Comparison of ENCODE assay signal across 10 mouse cellular contexts in the genomic region with DNA sequence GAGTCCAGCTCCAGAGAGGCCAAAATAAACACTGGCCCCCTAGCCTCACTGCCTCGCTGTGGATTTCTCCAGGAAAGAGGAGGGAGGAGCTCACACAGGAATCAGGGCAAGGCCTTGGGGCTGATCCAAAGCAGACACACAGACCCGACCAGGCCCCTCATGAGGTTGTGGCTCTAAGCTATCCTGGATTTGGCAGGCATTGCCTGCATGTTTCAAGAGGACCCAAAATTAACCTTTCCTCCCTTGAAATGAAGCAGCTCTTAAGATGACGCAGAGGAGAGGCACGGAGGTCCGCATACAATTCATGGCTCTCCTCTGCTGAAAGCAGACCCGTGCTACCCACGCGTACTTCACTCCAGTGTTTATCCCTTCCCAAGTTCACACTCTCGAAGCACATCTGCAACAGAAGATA. TPM values are rescaled to one million over a fixed set of nuclear protein-coding genes. Genes with fewer than 3 reads are reported as not detected.
DNase-seq lines count a peak whose midpoint lies in the region; ATAC-seq and TF ChIP-seq lines count a peak whose summit lies in the region.
"Had no signal": no experiment of that assay in that cellular context is flagged by ENCODE, and none has a peak within 500 bp of the region (broad histone marks: within the 10 kb centered on the region; RNA-seq: fewer than 3 reads in every experiment).

No protein-coding gene starts in this region.

- no peak for ATAC-seq in liver, postnatal 0 days
- peak; percentile 86 for ATAC-seq in heart, embryonic 14.5 days (ENCODE audit: insufficient number of reproducible peaks, insufficient read depth, low FRiP score, low read depth)

- WGBS in liver, postnatal 0 days (ENCODE audit: insufficient replicate concordance), result 46% methylated on average over 9 of the region's 9 CpGs
- 21% methylated on average over 9 of the region's 9 CpGs for WGBS in heart, embryonic 14.5 days

- intact Hi-C loops in left cerebral cortex, adult 2 months (cut with DNase I), result no loop called here

- no peak overlapping the region for H3K9ac ChIP-seq in liver, postnatal 0 days (replicated peaks)
- H3K9ac ChIP-seq in heart, embryonic 14.5 days (ENCODE audit: low read length), result peak overlapping the region; percentile 16; the same call in 1 of the 2 replicates
- H3K9ac ChIP-seq: liver, embryonic 13.5 days had no signal

- no peak overlapping the region for H3K27ac ChIP-seq in liver, postnatal 0 days (ENCODE audit: low read depth)
- H3K27ac ChIP-seq in heart, embryonic 14.5 days (replicated peaks in 1 of 2; ENCODE audit: control insufficient read depth in 1 of 2, insufficient read depth in 1 of 2, low read depth in 2 of 2, low read length in 2 of 2), result peak overlapping the region; percentile 29 to 82
- H3K27ac ChIP-seq in left cerebral cortex, adult 2 months, result no peak overlapping the region
- H3K27ac ChIP-seq: liver, embryonic 13.5 days had no signal

- H3K36me3 ChIP-seq in liver, postnatal 0 days (replicated peaks; ENCODE audit: insufficient read depth, low read length), result no peaks in the 10 kb centered on the region
- no peaks in the 10 kb centered on the region for H3K36me3 ChIP-seq in heart, embryonic 14.5 days (ENCODE audit: control insufficient read depth, insufficient read depth, low read length)
- H3K36me3 ChIP-seq: liver, embryonic 13.5 days had no signal

- no peak overlapping the region for H3K4me3 ChIP-seq in liver, postnatal 0 days (ENCODE audit: low read depth, low read length)
- H3K4me3 ChIP-seq in heart, embryonic 14.5 days (ENCODE audit: control insufficient read depth in 1 of 2, insufficient read depth in 1 of 2, low read depth in 1 of 2, low read length in 2 of 2), result no peak overlapping the region
- H3K4me3 ChIP-seq in left cerebral cortex, adult 2 months, result no peak overlapping the region
- H3K4me3 ChIP-seq: liver, embryonic 13.5 days had no signal

- H3K27me3 ChIP-seq in liver, postnatal 0 days (ENCODE audit: insufficient read depth, low read length), result no peaks in the 10 kb centered on the region
- no peaks in the 10 kb centered on the region for H3K27me3 ChIP-seq in heart, embryonic 14.5 days (ENCODE audit: control insufficient read depth, insufficient read depth, low read length)
- H3K27me3 ChIP-seq: liver, embryonic 13.5 days had no signal

- H3K4me1 ChIP-seq in liver, postnatal 0 days (ENCODE audit: insufficient read depth), result no peaks in the 10 kb centered on the region
- H3K4me1 ChIP-seq in heart, embryonic 14.5 days (ENCODE audit: control insufficient read depth in 2 of 2, insufficient read depth in 2 of 2, low read length in 2 of 2), result peaks cover 19 to 29% of the 10 kb centered on the region in 2 experiments

- TF ChIP-seq CTCF in liver, postnatal 0 days (IDR thresholded peaks at IDR 0.05; ENCODE audit: low read depth), result no peak
- TF ChIP-seq CTCF in left cerebral cortex, adult 2 months (IDR thresholded peaks at IDR 0.05), result no peak

- TF ChIP-seq EP300 in liver, postnatal 0 days (IDR thresholded peaks at IDR 0.05; ENCODE audit: low read depth), result no peak

- peak; percentile 39 for DNase-seq in liver
- no peak for DNase-seq in liver, postnatal 0 days
- DNase-seq in kidney, postnatal 4 days, result peak; percentile 67 to 75
- DNase-seq in testis, postnatal 10 days (ENCODE audit: low spot score), result peak; percentile 50
- DNase-seq in cerebellum, postnatal 4 days (ENCODE audit: low spot score in 2 of 2), result no peak
- DNase-seq in left cerebral cortex, adult 2 months (ENCODE audit: extremely low spot score in 1 of 2, low spot score in 2 of 2), result no peak
- no peak for DNase-seq in layer of hippocampus, postnatal 10 days (ENCODE audit: low spot score in 2 of 2)
- DNase-seq: liver, embryonic 13.5 days had no signal

- no peak overlapping the region for H3K4me2 ChIP-seq in liver, postnatal 0 days (ENCODE audit: low read depth, low read length)
- H3K4me2 ChIP-seq in heart, embryonic 14.5 days (ENCODE audit: low read length), result peak overlapping the region; percentile 32; the same call in 1 of the 2 replicates
- H3K4me2 ChIP-seq: liver, embryonic 13.5 days had no signal

- H3K9me3 ChIP-seq in liver, postnatal 0 days (ENCODE audit: low read length), result no peaks in the 10 kb centered on the region
- 0 out of 2 replicates have a peak, but pooled peaks cover under 1% of the 10 kb centered on the region for H3K9me3 ChIP-seq in heart, embryonic 14.5 days (ENCODE audit: control insufficient read depth, low read length)
- H3K9me3 ChIP-seq: liver, embryonic 13.5 days had no signal

RNA-seq across cellular contexts. Expression of a gene that starts 46.5 kb away (rescaled TPM):
- 0.84 and 1.4 TPM in 2 replicates for polyA plus RNA-seq in liver, postnatal 0 days (2015; fragmentation: Nextera tagmentation; extraction: Ambion mirVana)
- 6.2 and 6.5 TPM in 2 replicates for polyA plus RNA-seq in heart, embryonic 14.5 days (2014; fragmentation: Nextera tagmentation; extraction: Ambion mirVana)
- total RNA-seq in left cerebral cortex, adult 2 months (2021), result 1 to 10 TPM; 5.7 to 7.2 TPM
- 1 to 10 TPM; 7.4 to 7.7 TPM for total RNA-seq in layer of hippocampus, postnatal 10 days (2021)
- total RNA-seq: common myeloid progenitor, adult 5-6 weeks had no signal

Comparison
In these comparisons a context has a peak if more than half of its experiments do, and no peak if none do; other contexts are left out.
1. DNase-seq: peak in liver (single experiment), kidney, postnatal 4 days (2 of 2) and testis, postnatal 10 days (single experiment); none in liver, postnatal 0 days (single experiment), cerebellum, postnatal 4 days (0 of 2), left cerebral cortex, adult 2 months (0 of 2) and layer of hippocampus, postnatal 10 days (0 of 2).
2. H3K27ac ChIP-seq: peak in heart, embryonic 14.5 days (2 of 2); none in liver, postnatal 0 days (single experiment) and left cerebral cortex, adult 2 months (single experiment).